Comparison of ENCODE assay signal across 23 mouse cellular contexts in genomic region chr3:26552890-26553289, GRCm38 (mm10).
A peak's percentile ranks its signal among the peaks of the same experiment; 100 is the strongest.
DNase-seq lines count a peak whose midpoint lies in the region; ATAC-seq and TF ChIP-seq lines count a peak whose summit lies in the region.
"Had no signal": no experiment of that assay in that cellular context is flagged by ENCODE, and none has a peak within 500 bp of the region (broad histone marks: within the 10 kb centered on the region; RNA-seq: fewer than 3 reads in every experiment).

No protein-coding gene starts in this region.

- no peak for TF ChIP-seq POLR2A in CH12.LX (IDR thresholded peaks at IDR 0.05; ENCODE audit: low read depth, low read length)

- H3K4me3 ChIP-seq in CH12.LX (replicated peaks in 1 of 3; ENCODE audit: low read depth in 2 of 3, low read length in 2 of 3, poor library complexity in 1 of 3) = no peak overlapping the region
- no peak overlapping the region for H3K4me3 ChIP-seq in left cerebral cortex, adult 2 months
- H3K4me3 ChIP-seq in hindbrain, embryonic 10.5 days = no peak overlapping the region

- intact Hi-C loops in left cerebral cortex, adult 2 months (cut with DNase I) = no loop called here

- H3K4me1 ChIP-seq in CH12.LX (ENCODE audit: control insufficient read depth in 1 of 2, insufficient read depth in 2 of 2) = no peaks in the 10 kb centered on the region; a peak in 1 of 4 replicates
- H3K4me1 ChIP-seq in hindbrain, embryonic 10.5 days (replicated peaks) = no peaks in the 10 kb centered on the region

- H3K79me2 ChIP-seq in CH12.LX (replicated peaks; ENCODE audit: control insufficient read depth, extremely low read depth, insufficient read depth, poor library complexity, severe bottlenecking) = no peaks in the 10 kb centered on the region

- ATAC-seq in common myeloid progenitor, adult 5-6 weeks (replicated peaks; ENCODE audit: low read depth, poor library complexity, severe bottlenecking) = 0 out of 2 replicates have a peak, but pooled peaks have one; percentile 36
- ATAC-seq in hematopoietic stem cell, adult 5-6 weeks (replicated peaks in 1 of 2; ENCODE audit: insufficient read depth in 1 of 2, low FRiP score in 2 of 2, low TSS enrichment in 1 of 2, low read depth in 1 of 2, poor library complexity in 2 of 2, severe bottlenecking in 2 of 2) = peak; percentile 92 to 95
- ATAC-seq: activated CD4-positive, CD25-positive, alpha-beta regulatory T cell, adult 4 months; CD4-positive, CD25-positive, alpha-beta regulatory T cell, adult 4 months; Patski had no signal

- TF ChIP-seq EP300 in CH12.LX (IDR thresholded peaks at IDR 0.05; ENCODE audit: low read length) = no peak

- in situ Hi-C loops in CH12.LX (cut with MboI; ENCODE audit: low pct_ligation_motif_present, low pct_unique_long_range_greater_than_20kb, low sequenced_read_pairs) = no loop called here

- H3K9ac ChIP-seq in CH12.LX (ENCODE audit: insufficient read depth, low read depth) = no peak overlapping the region

- no peaks in the 10 kb centered on the region for H3K27me3 ChIP-seq in CH12.LX (replicated peaks)
- no peaks in the 10 kb centered on the region for H3K27me3 ChIP-seq in hindbrain, embryonic 10.5 days (ENCODE audit: insufficient read depth, poor library complexity, severe bottlenecking)

- DNase-seq in A20 (ENCODE audit: low read depth, low spot score) = peak; percentile 46
- DNase-seq in CH12.LX (ENCODE audit: extremely low read depth) = peak; percentile 31
- DNase-seq in left cerebral cortex, adult 2 months (ENCODE audit: extremely low spot score in 1 of 2, low spot score in 2 of 2) = no peak
- DNase-seq in spleen, postnatal 10 days (ENCODE audit: low spot score in 2 of 2) = no peak
- no peak for DNase-seq in hindbrain, embryonic 10.5 days (ENCODE audit: low spot score)
- DNase-seq in frontal cortex, postnatal 25 days (ENCODE audit: low spot score in 2 of 2) = no peak
- DNase-seq: adrenal gland, adult 2 months; adrenal gland, adult 8-10 months; adrenal gland, postnatal 10 days; adrenal gland, postnatal 14 days; adrenal gland, postnatal 25 days; adrenal gland, postnatal 36 days; B cell, adult 2 months; cerebellum, adult 11 months; cerebellum, adult 11-12 months; cerebellum, adult 18-20 months; cerebellum, adult 2 months had no signal

- dilution Hi-C loops in CH12.LX (cut with MboI; ENCODE audit: extremely low pct_ligation_motif_present, extremely low pct_unique_long_range_greater_than_20kb, low sequenced_read_pairs) = no loop called here

- WGBS in hindbrain, embryonic 10.5 days = 93% methylated on average over 2 of the region's 2 CpGs

- peaks cover 4% of the 10 kb centered on the region for H3K9me3 ChIP-seq in CH12.LX (replicated peaks; ENCODE audit: low read length)
- H3K9me3 ChIP-seq in hindbrain, embryonic 10.5 days = no peaks in the 10 kb centered on the region
- H3K9me3 ChIP-seq: G1E had no signal

- no peak for TF ChIP-seq CTCF in CH12.LX (conservative IDR thresholded peaks at IDR 0.05 in 1 of 2, IDR thresholded peaks at IDR 0.05 in 1 of 2; ENCODE audit: low read depth in 2 of 2, low read length in 2 of 2)
- no peak for TF ChIP-seq CTCF in left cerebral cortex, adult 2 months (IDR thresholded peaks at IDR 0.05)

- no peaks in the 10 kb centered on the region for H3K36me3 ChIP-seq in CH12.LX (replicated peaks in 1 of 2; ENCODE audit: control insufficient read depth in 1 of 2, insufficient read depth in 1 of 2, low read length in 1 of 2)
- H3K36me3 ChIP-seq in hindbrain, embryonic 10.5 days = no peaks in the 10 kb centered on the region
- H3K36me3 ChIP-seq: G1E had no signal

- H3K4me2 ChIP-seq in CH12.LX (ENCODE audit: insufficient read depth, low read depth, poor library complexity, severe bottlenecking) = no peak overlapping the region

- H3K27ac ChIP-seq in CH12.LX (ENCODE audit: insufficient read depth, low read depth) = no peak overlapping the region
- no peak overlapping the region for H3K27ac ChIP-seq in left cerebral cortex, adult 2 months
- H3K27ac ChIP-seq in hindbrain, embryonic 10.5 days = no peak overlapping the region

- no peak for TF ChIP-seq RAD21 in CH12.LX (IDR thresholded peaks at IDR 0.05; ENCODE audit: low read depth, low read length)

TF ChIP-seq in CH12.LX, 34 proteins besides CTCF, POLR2A, EP300 and RAD21:
- no peak for TF ChIP-seq TCF12 (IDR thresholded peaks at IDR 0.05; ENCODE audit: low read depth, low read length)
- no peak for TF ChIP-seq NELFE (IDR thresholded peaks at IDR 0.05; ENCODE audit: low read depth, low read length)
- no peak for TF ChIP-seq IRF4 (IDR thresholded peaks at IDR 0.05; ENCODE audit: low read depth, low read length)
- TF ChIP-seq ELF1 (IDR thresholded peaks at IDR 0.05; ENCODE audit: low read depth, low read length) = no peak
- TF ChIP-seq GABPA (IDR thresholded peaks at IDR 0.05; ENCODE audit: insufficient replicate concordance, low read depth, low read length) = no peak
TF ChIP-seq in CH12.LX: peak in this region for 0.

Comparison
In these comparisons a context has a peak if more than half of its experiments do, and no peak if none do; other contexts are left out.
1. DNase-seq: peak in A20 (single experiment) and CH12.LX (single experiment); none in left cerebral cortex, adult 2 months (0 of 2), spleen, postnatal 10 days (0 of 2), hindbrain, embryonic 10.5 days (single experiment) and frontal cortex, postnatal 25 days (0 of 2).